Mouse (Mus musculus) bone marrow macrophage, adult 2 months (primary cell): ENCODE data around the gene Abtb2. TPM values are rescaled to one million over a fixed set of nuclear protein-coding genes. Genes with fewer than 3 reads are reported as not detected.

Source experiments
- H3K27ac ChIP-seq: 2 replicates; pipeline ENCODE4 v1.5.1; 2012; ENCODE audit warnings: low read depth, low read length; ENCODE audit not compliant: insufficient read depth
- H3K4me1 ChIP-seq: 2 replicates; pipeline ENCODE4 v1.6.1; 2012; ENCODE audit warnings: low read length; ENCODE audit not compliant: control insufficient read depth, insufficient read depth
- H3K4me3 ChIP-seq: 2 replicates; pipeline ENCODE4 v1.5.1; 2012; ENCODE audit warnings: mild to moderate bottlenecking, low read length, moderate library complexity; ENCODE audit not compliant: insufficient read depth
- CTCF ChIP-seq: IDR thresholded peaks from 2 replicates; pipeline ENCODE4 v1.5.1; 2012; ENCODE audit warnings: low read depth, mild to moderate bottlenecking, low read length, moderate library complexity
- POLR2A ChIP-seq: IDR thresholded peaks from 2 replicates; pipeline ENCODE4 v1.6.1; 2012; ENCODE audit warnings: mild to moderate bottlenecking, low read depth, low read length, borderline replicate concordance
- polyA plus RNA-seq: library from polyadenylated mRNA; stranded (reverse); fragments of >200 nt; gene quantifications from 2 replicates; pipeline ENCODE4 v1.2.4, GENCODE M21; 2012; ENCODE audit not compliant: missing spikeins, insufficient read depth, insufficient read length

Gene Abtb2
- polyA plus RNA-seq, 1 experiment, result 0.32 TPM

GRCm38 (mm10) chr2:103762492-103762891, 196.4 kb downstream of the Abtb2 start:
- H3K27ac ChIP-seq, result no peak overlapping the region
- H3K4me1 ChIP-seq, result peaks cover 2% of the 10 kb centered on the region
- H3K4me3 ChIP-seq, result no peak overlapping the region
- TF ChIP-seq CTCF (no peak), POLR2A (no peak)

Other genes starting within 250 kb of the Abtb2 start
- gene Elf5, start 154.6 kb upstream of the Abtb2 start, polyA plus RNA-seq, result not detected in 2 replicates
- gene Cat, start 81.2 kb upstream of the Abtb2 start, polyA plus RNA-seq, result 577 and 608 TPM in 2 replicates
- 8.7 and 12.0 TPM in 2 replicates for gene Nat10, start 195.0 kb downstream of the Abtb2 start, polyA plus RNA-seq
- 183 and 206 TPM in 2 replicates for gene Caprin1, start 231.3 kb downstream of the Abtb2 start, polyA plus RNA-seq